Mouse (Mus musculus) E14TG2a.4 (cell line): ENCODE measurements around the gene Ptrh2.

Experiments
- H3K27me3 ChIP-seq: 2 replicates; pipeline ENCODE4 v1.6.1; 2014; ENCODE audit warnings: low read length, control low read depth; ENCODE audit not compliant: insufficient read depth
- H3K36me3 ChIP-seq: 2 replicates; pipeline ENCODE4 v1.6.1; 2014; ENCODE audit warnings: low read length, control low read depth; ENCODE audit not compliant: insufficient read depth
- H3K4me1 ChIP-seq: replicated peaks from 2 replicates; pipeline ENCODE4 v1.6.1; 2014; ENCODE audit warnings: low read depth, low read length, control low read depth
- H3K4me3 ChIP-seq: replicated peaks from 2 replicates; pipeline ENCODE4 v1.5.1; 2014; ENCODE audit warnings: mild to moderate bottlenecking, low read length
- H3K9me3 ChIP-seq: 2 replicates; pipeline ENCODE4 v1.6.1; 2014; ENCODE audit warnings: low read length, control low read depth
- CTCF ChIP-seq: conservative IDR thresholded peaks from 2 replicates; pipeline ENCODE4 v1.5.1; 2014; ENCODE audit warnings: low read length
- NANOG ChIP-seq: IDR thresholded peaks from 2 replicates; pipeline ENCODE4 v1.6.1; 2014; ENCODE audit warnings: borderline replicate concordance, low read length, mixed read lengths
- POU5F1 ChIP-seq: IDR thresholded peaks from 2 replicates; pipeline ENCODE4 v1.6.1; 2014; ENCODE audit warnings: low read length, borderline replicate concordance

The Ptrh2 gene

GRCm38 (mm10) chr11:86657863-86658262 lies 25.9 kb upstream of the Ptrh2 start:
- no peaks in the 10 kb centered on the region for H3K4me1 ChIP-seq
- no peak overlapping the region for H3K4me3 ChIP-seq
- H3K36me3 ChIP-seq, result peaks cover 32% of the 10 kb centered on the region
- H3K9me3 ChIP-seq, result no peaks in the 10 kb centered on the region
- no peak for TF ChIP-seq CTCF
- no peak for TF ChIP-seq NANOG
- TF ChIP-seq POU5F1, result no peak
- no peaks in the 10 kb centered on the region for H3K27me3 ChIP-seq

GRCm38 (mm10) chr11:86662986-86663895 lies 20.5 kb upstream of the Ptrh2 start:
- no peak for TF ChIP-seq POU5F1
- TF ChIP-seq CTCF, result no peak
- no peak for TF ChIP-seq NANOG
- Histone ChIP-seq H3K4me3 (no peak overlapping the region), H3K9me3 (no peaks in the 10 kb centered on the region), H3K4me1 (no peaks in the 10 kb centered on the region), H3K27me3 (no peaks in the 10 kb centered on the region), H3K36me3 (peaks cover 50% of the 10 kb centered on the region)

GRCm38 (mm10) chr11:86663977-86664376 lies 19.8 kb upstream of the Ptrh2 start:
- Histone ChIP-seq H3K36me3 (peaks cover 50% of the 10 kb centered on the region), H3K27me3 (no peaks in the 10 kb centered on the region), H3K4me1 (no peaks in the 10 kb centered on the region), H3K4me3 (no peak overlapping the region), H3K9me3 (no peaks in the 10 kb centered on the region)
- no peak for TF ChIP-seq POU5F1
- no peak for TF ChIP-seq NANOG
- TF ChIP-seq CTCF, result no peak

GRCm38 (mm10) chr11:86664406-86664805 lies 19.4 kb upstream of the Ptrh2 start:
- Histone ChIP-seq H3K36me3 (peaks cover 49% of the 10 kb centered on the region), H3K27me3 (no peaks in the 10 kb centered on the region), H3K9me3 (no peaks in the 10 kb centered on the region), H3K4me3 (no peak overlapping the region), H3K4me1 (no peaks in the 10 kb centered on the region)
- TF ChIP-seq POU5F1 (no peak), NANOG (no peak), CTCF (no peak)

- H3K9me3 ChIP-seq, result no peaks in the 10 kb centered on the region
- no peaks in the 10 kb centered on the region for H3K4me1 ChIP-seq
- no peak for TF ChIP-seq NANOG
- TF ChIP-seq POU5F1, result no peak
- no peak for TF ChIP-seq CTCF
- no peaks in the 10 kb centered on the region for H3K27me3 ChIP-seq
- no peak overlapping the region for H3K4me3 ChIP-seq
- peaks cover 25% of the 10 kb centered on the region for H3K36me3 ChIP-seq
These were observed 16.2 kb upstream of the Ptrh2 start for GRCm38 (mm10) chr11:86667553-86667952.

GRCm38 (mm10) chr11:86668169-86668568 lies 15.6 kb upstream of the Ptrh2 start:
- peaks cover 20% of the 10 kb centered on the region for H3K36me3 ChIP-seq
- TF ChIP-seq POU5F1 (no peak), NANOG (no peak), CTCF (no peak)
- no peaks in the 10 kb centered on the region for H3K4me1 ChIP-seq
- no peaks in the 10 kb centered on the region for H3K9me3 ChIP-seq
- H3K4me3 ChIP-seq, result no peak overlapping the region
- H3K27me3 ChIP-seq, result no peaks in the 10 kb centered on the region

GRCm38 (mm10) chr11:86671041-86671675 lies 12.6 kb upstream of the Ptrh2 start:
- Histone ChIP-seq H3K27me3 (no peaks in the 10 kb centered on the region), H3K4me3 (no peak overlapping the region), H3K9me3 (no peaks in the 10 kb centered on the region), H3K4me1 (no peaks in the 10 kb centered on the region), H3K36me3 (no peaks in the 10 kb centered on the region)
- TF ChIP-seq NANOG, result no peak
- TF ChIP-seq POU5F1, result no peak
- no peak for TF ChIP-seq CTCF

GRCm38 (mm10) chr11:86672772-86673171 lies 11.0 kb upstream of the Ptrh2 start:
- H3K4me1 ChIP-seq, result no peaks in the 10 kb centered on the region
- no peaks in the 10 kb centered on the region for H3K27me3 ChIP-seq
- no peak overlapping the region for H3K4me3 ChIP-seq
- H3K36me3 ChIP-seq, result peaks cover 8% of the 10 kb centered on the region; the same call in 1 of the 2 replicates
- H3K9me3 ChIP-seq, result no peaks in the 10 kb centered on the region
- TF ChIP-seq NANOG, result no peak
- TF ChIP-seq CTCF, result no peak
- no peak for TF ChIP-seq POU5F1
